Mouse (Mus musculus): Measurements from ENCODE around the gene Nop56. TPM values are rescaled to one million over a fixed set of nuclear protein-coding genes. Genes with fewer than 3 reads are reported as not detected.
A peak's percentile ranks its signal among the peaks of the same experiment; 100 is the strongest.

The Nop56 gene
- polyA plus RNA-seq, 2 experiments, result 253 to 319 TPM

DNA sequence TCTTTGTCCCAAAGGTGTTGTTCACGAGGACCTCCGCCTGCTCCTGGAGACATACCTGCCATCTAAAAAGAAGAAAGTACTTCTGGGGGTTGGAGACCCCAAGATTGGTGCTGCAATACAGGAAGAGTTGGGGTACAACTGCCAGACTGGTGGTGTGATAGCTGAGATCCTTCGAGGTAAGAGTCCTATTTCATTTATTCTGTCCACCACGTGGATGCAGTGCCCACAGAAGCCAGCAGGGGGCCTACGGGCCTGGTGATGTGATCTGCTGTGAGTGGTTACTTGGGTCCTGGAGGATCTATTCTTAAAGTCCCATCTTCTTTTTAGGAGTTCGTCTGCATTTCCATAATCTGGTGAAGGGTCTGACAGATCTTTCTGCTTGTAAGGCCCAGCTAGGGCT lies 1.4 kb downstream of the Nop56 start:
- Histone ChIP-seq H3K9ac (ENCODE audit: low read depth, low read length, severe bottlenecking) (no peak overlapping the region), H3K36me3 (ENCODE audit: control insufficient read depth, insufficient read depth, low read length) (peaks cover 50% of the 10 kb centered on the region), H3K4me1 (ENCODE audit: control insufficient read depth, insufficient read depth, low read length) (peaks cover 7% of the 10 kb centered on the region), H3K4me3 (replicated peaks; ENCODE audit: low read length) (peak overlapping the region; percentile 75), H3K27me3 (ENCODE audit: control insufficient read depth, insufficient read depth, low read length) (no peaks in the 10 kb centered on the region), H3K27ac (replicated peaks; ENCODE audit: low read depth, low read length) (no peak overlapping the region), H3K9me3 (ENCODE audit: control insufficient read depth, low read length) (no peaks in the 10 kb centered on the region), H3K4me2 (replicated peaks; ENCODE audit: low read depth, low read length, severe bottlenecking) (peak overlapping the region; percentile 90)
- WGBS, result 37% methylated on average over 6 of the region's 6 CpGs
- DNase-seq (ENCODE audit: low spot score) (peak; percentile 54), ATAC-seq (ENCODE audit: low FRiP score, low read depth) (no peak)
- TF ChIP-seq POLR2A (IDR thresholded peaks at IDR 0.05; ENCODE audit: borderline replicate concordance, extremely low read depth, insufficient read depth, insufficient read length), result no peak

DNA sequence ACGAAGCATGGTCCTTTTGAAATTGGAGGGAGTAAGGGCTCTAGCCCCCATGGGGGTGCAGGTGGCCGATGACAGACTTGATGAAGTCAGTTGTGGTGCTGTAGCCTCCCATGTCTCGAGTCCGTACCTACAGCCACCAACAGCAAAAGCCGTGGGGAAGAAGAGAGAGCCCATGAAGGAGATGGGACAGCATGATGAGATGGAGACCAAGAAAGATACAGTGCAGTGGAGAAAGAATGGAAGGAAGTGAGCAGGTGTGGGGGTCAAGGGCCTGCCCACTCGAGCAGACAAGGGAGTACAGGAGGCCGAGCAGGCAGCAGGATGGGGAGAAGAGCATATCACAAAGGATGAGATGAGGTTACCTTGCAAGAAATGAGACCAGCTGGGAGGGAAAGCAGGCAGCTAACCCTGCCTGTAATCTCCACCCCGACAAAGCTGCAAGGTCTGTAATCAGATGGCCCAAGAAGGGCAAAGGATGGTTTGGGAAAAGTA lies 5.4 kb downstream of the Nop56 start:
- Histone ChIP-seq H3K36me3 (ENCODE audit: control insufficient read depth, insufficient read depth, low read length) (peaks cover 62% of the 10 kb centered on the region), H3K9ac (ENCODE audit: low read depth, low read length, severe bottlenecking) (no peak overlapping the region), H3K9me3 (ENCODE audit: control insufficient read depth, low read length) (no peaks in the 10 kb centered on the region), H3K4me3 (replicated peaks; ENCODE audit: low read length) (no peak overlapping the region), H3K27ac (replicated peaks; ENCODE audit: low read depth, low read length) (no peak overlapping the region), H3K4me2 (replicated peaks; ENCODE audit: low read depth, low read length, severe bottlenecking) (no peak overlapping the region), H3K27me3 (ENCODE audit: control insufficient read depth, insufficient read depth, low read length) (no peaks in the 10 kb centered on the region), H3K4me1 (ENCODE audit: control insufficient read depth, insufficient read depth, low read length) (peaks cover 9% of the 10 kb centered on the region)
- no peak for DNase-seq (ENCODE audit: low spot score)
- no peak for ATAC-seq (ENCODE audit: low FRiP score, low read depth)
- 39% methylated on average over 8 of the region's 8 CpGs for WGBS
- TF ChIP-seq POLR2A (IDR thresholded peaks at IDR 0.05; ENCODE audit: borderline replicate concordance, extremely low read depth, insufficient read depth, insufficient read length), result no peak

DNA sequence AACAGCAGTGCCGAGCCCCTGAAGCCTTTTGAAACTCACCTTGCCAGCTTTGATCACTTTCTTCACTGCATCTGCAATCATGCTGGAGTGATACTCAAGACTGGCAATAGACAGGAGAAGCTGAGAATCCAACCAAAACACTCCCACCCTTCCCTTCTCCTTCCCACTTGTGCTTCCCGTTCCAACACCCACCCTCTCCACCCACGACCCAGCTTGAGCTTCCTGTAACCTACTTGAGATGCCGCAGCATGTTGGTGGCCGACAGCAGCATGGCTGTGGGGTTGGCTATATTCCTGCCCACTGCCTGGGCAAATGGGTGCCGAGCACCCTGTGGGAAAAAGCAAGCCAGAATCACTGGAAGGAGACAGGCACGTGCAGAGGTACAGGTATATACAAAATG lies 6.0 kb downstream of the Nop56 start:
- Histone ChIP-seq H3K4me3 (replicated peaks; ENCODE audit: low read length) (no peak overlapping the region), H3K4me2 (replicated peaks; ENCODE audit: low read depth, low read length, severe bottlenecking) (no peak overlapping the region), H3K27ac (replicated peaks; ENCODE audit: low read depth, low read length) (no peak overlapping the region), H3K9ac (ENCODE audit: low read depth, low read length, severe bottlenecking) (no peak overlapping the region), H3K9me3 (ENCODE audit: control insufficient read depth, low read length) (no peaks in the 10 kb centered on the region), H3K36me3 (ENCODE audit: control insufficient read depth, insufficient read depth, low read length) (peaks cover 61% of the 10 kb centered on the region), H3K27me3 (ENCODE audit: control insufficient read depth, insufficient read depth, low read length) (no peaks in the 10 kb centered on the region), H3K4me1 (ENCODE audit: control insufficient read depth, insufficient read depth, low read length) (peaks cover 14% of the 10 kb centered on the region)
- no peak for TF ChIP-seq POLR2A (IDR thresholded peaks at IDR 0.05; ENCODE audit: borderline replicate concordance, extremely low read depth, insufficient read depth, insufficient read length)
- no peak for DNase-seq (ENCODE audit: low spot score)
- no peak for ATAC-seq (ENCODE audit: low FRiP score, low read depth)
- 65% methylated on average over 7 of the region's 7 CpGs for WGBS

DNA sequence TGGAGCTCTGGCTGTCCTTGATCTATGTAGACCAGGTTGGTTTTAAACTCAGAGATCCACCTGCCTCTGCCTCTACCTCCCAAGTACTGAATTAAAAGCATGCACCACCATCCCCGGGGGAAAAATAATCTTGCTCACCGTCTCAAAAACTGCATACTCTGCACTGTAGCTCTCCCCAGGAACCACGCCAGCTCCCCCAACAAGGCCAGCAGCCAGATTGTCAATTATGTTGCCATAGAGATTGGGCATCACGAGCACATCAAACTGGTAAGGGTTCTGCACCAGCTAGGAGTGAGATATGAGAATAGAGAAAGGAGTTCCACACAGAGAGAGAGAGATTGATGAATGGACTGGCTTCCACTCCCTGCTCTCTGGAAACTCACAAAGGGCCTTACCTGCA lies 6.6 kb downstream of the Nop56 start:
- no peak overlapping the region for H3K4me2 ChIP-seq (replicated peaks; ENCODE audit: low read depth, low read length, severe bottlenecking)
- 65% methylated on average over 4 of the region's 4 CpGs for WGBS
- no peaks in the 10 kb centered on the region for H3K27me3 ChIP-seq (ENCODE audit: control insufficient read depth, insufficient read depth, low read length)
- H3K9ac ChIP-seq (ENCODE audit: low read depth, low read length, severe bottlenecking), result no peak overlapping the region
- no peak overlapping the region for H3K4me3 ChIP-seq (replicated peaks; ENCODE audit: low read length)
- H3K36me3 ChIP-seq (ENCODE audit: control insufficient read depth, insufficient read depth, low read length), result peaks cover 55% of the 10 kb centered on the region
- no peak for DNase-seq (ENCODE audit: low spot score)
- H3K9me3 ChIP-seq (ENCODE audit: control insufficient read depth, low read length), result no peaks in the 10 kb centered on the region
- peaks cover 11% of the 10 kb centered on the region for H3K4me1 ChIP-seq (ENCODE audit: control insufficient read depth, insufficient read depth, low read length)
- no peak overlapping the region for H3K27ac ChIP-seq (replicated peaks; ENCODE audit: low read depth, low read length)
- no peak for TF ChIP-seq POLR2A (IDR thresholded peaks at IDR 0.05; ENCODE audit: borderline replicate concordance, extremely low read depth, insufficient read depth, insufficient read length)
- no peak for ATAC-seq (ENCODE audit: low FRiP score, low read depth)

DNA sequence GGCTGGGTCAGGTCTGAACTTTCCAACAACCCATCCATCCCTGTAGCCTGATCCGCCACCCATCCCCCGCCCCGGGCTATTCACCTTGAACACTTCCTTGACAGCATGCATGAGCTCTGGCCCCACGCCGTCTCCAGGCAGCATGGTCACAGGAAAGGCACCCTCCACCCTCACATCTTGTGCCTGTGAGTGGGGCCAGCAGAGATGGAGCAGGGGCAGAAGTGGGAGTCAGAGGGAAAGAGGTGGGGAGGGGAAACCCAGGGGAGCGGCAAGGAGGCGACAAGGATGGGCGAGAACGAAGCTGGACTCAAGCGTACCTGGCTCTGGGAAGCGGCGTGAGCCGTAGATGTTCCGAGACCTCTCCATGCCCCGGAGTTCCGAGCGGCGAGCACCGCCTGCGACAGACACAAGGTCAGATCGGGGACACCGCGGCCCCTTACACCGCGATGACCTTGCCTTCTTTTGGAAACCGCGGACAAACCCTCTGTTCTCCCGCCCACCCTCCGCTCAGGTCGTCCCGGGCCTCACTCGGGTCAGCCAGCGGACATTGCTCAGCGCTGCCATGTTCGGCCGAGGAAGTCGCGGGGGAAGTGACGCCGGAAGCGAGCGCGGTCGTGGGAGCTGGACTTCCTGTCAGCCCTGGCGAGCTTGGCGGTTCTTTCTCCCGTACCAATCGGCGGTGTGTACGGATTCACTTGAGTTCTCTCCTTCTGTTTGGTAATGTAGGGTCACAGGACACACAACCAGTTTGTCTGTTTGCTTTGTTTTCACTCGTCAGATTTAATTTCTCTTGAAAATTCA lies 9.8 kb downstream of the Nop56 start, which contains the start of gene Idh3b:
Gene Idh3b (minus strand): TSS at position 694 of the 801 bp plus-strand sequence.
- peak within 1 kb of the TSS; percentile 81 for H3K4me3 ChIP-seq (replicated peaks; ENCODE audit: low read length)
- DNase-seq (ENCODE audit: low spot score) (peak; percentile 91), ATAC-seq (ENCODE audit: low FRiP score, low read depth) (peak; percentile 87)
- H3K4me2 ChIP-seq (replicated peaks; ENCODE audit: low read depth, low read length, severe bottlenecking), result peak within 1 kb of the TSS; percentile 90
- H3K9me3 ChIP-seq (ENCODE audit: control insufficient read depth, low read length), result no peaks in the 10 kb centered on the region
- peaks cover 27% of the 10 kb centered on the region for H3K36me3 ChIP-seq (ENCODE audit: control insufficient read depth, insufficient read depth, low read length)
- TF ChIP-seq POLR2A (IDR thresholded peaks at IDR 0.05; ENCODE audit: borderline replicate concordance, extremely low read depth, insufficient read depth, insufficient read length), result peak; percentile 83; the same call in 1 of the 2 replicates
- H3K4me1 ChIP-seq (ENCODE audit: control insufficient read depth, insufficient read depth, low read length), result peaks cover 11% of the 10 kb centered on the region
- peak within 1 kb of the TSS; percentile 49 for H3K27ac ChIP-seq (replicated peaks; ENCODE audit: low read depth, low read length)
- under 1% methylated on average over 43 of the region's 51 CpGs for WGBS
- peak within 1 kb of the TSS; percentile 81 for H3K9ac ChIP-seq (ENCODE audit: low read depth, low read length, severe bottlenecking)
- no peaks in the 10 kb centered on the region for H3K27me3 ChIP-seq (ENCODE audit: control insufficient read depth, insufficient read depth, low read length)
